Mouse (Mus musculus) MEL-GATA-1-ER (cell line): ENCODE measurements around the gene Tshz2.

Experiments
- DNase-seq: peaks from one replicate; pipeline ENCODE4 v3.0.0-alpha.2; 2012; ENCODE audit warnings: low read depth; ENCODE audit errors: extremely low read depth

The Tshz2 gene

DNA sequence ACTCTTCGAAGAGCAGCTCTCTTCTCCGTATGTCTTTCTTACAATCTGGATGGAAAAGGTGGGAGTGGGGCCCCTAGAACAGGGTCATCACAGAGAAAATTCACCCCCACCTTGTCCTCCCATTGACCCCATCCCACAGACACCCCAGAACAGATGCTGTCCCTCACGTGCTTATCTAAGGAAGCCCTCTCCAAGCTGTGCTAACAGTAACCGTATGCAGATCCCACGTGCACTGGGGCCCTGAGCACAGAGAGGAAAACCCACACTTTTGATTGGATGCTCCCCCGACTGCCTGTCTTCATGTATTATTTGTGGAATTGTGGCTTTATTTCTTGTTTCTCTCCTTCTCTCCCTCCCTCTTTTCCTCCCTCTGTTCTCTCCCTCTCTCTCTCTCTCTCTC is 229.9 kb downstream of the Tshz2 start:
- no peak for DNase-seq

DNA sequence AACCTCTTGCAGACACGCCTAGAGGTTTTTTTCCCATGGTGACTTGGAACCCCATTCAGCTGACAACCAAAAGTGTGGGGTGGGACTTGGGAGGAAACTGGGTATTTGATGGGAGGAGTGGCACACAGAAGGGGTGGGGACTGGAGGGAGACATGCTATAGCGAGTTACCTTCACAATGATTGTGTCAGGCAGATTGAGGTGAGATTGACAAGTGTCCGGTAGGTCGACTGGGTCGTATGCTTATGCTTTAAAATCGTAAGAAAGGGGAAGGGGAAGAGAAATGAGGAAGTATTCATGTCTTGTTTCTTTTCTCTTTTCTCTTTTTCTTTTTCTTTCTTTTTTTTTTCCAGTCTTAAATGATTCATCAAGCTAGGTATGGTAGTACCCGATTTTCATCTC is 236.7 kb downstream of the Tshz2 start:
- no peak for DNase-seq

- no peak for DNase-seq
Measured at GRCm38 (mm10) chr2:169870503-169870902, 237.7 kb downstream of the Tshz2 start.

DNA sequence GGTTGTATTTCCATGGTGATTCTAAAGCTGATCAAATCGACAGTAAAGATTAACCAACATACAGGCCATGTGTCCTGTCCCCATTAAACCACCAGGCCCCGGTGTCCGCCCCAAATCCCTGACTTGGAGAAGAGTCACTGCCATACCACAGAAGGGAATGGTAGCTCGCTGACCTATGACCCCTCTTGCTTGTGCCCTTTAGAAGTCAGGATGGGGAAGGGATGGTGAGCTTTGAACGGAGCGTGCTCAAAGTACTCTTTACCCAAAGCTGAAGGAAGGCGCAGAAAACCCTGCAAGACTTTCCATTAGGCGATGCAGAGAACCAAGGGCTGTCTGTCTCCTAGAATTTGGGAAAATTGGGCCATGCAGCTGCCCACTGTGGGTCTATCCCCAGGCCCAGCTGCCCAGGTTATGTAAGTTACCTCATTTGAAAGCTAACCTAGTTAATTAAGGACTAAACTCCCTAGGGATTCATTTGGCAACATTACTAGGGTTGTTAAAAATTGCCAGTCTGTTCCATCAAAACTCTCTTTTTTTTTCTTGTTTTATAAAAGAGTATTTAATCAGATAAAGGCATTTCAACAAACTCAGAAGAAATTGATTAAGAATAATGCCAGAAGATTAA is 238.7 kb downstream of the Tshz2 start:
- no peak for DNase-seq

DNA sequence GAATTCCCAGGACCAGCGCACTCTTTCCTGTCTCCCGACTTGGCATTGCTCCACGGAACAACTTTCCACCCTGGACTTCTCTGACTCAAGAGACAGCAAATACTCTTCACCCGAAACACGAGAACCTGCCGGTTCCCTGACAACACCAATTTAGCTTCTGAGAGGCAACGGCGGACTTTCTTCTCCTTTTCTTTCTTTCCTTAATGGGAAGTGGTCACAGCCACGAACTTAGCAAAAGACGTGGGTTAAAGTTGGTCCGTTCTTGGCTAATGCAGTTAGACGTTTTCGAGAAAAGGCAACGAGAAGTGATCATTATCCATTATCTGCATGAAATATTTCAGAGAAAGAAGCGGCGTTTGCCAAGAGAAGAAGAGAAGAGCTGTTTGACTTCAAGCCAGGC is 240.6 kb downstream of the Tshz2 start:
- DNase-seq: no peak

DNA sequence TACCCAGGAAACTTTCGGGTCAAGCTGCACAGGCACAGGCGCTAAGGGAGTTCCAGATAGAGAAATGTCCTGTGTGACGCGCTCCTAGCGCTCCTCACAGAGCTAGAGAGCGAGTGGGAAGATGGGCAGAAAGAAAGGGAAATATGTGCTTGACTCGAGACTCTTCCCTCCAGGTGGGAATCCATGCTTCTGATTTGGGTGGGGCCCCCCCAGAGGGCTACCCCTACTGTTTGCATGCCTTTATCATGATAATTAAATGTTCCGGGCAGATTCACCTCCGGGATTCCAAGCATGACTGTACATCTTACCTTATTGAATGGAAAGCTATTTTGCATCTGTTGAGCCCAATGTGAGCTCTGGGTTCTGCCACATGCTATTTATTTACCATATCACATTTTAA is 255.1 kb downstream of the Tshz2 start:
- no peak for DNase-seq

GRCm38 (mm10) chr2:169892441-169893038 is 259.7 kb downstream of the Tshz2 start:
- DNase-seq: no peak

DNA sequence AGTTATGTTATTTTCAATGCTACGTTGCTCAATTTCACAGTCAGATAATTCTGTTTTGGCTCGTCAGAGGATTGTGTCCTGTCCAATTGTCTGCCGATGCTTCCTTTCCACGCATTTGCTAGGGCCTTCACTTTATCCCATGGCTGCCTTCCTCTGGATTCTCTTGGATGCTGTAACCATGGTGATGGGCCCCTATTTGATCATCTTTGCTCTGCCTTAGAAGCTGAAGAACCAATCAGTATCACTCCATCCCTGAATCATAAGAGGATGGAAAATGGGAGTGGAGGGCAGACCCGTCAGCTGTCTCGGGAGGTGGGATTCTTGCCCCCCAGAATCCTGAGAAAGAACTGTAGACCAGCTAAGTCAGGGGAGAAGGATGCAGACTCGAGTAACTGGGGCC is 270.1 kb downstream of the Tshz2 start:
- no peak for DNase-seq

DNA sequence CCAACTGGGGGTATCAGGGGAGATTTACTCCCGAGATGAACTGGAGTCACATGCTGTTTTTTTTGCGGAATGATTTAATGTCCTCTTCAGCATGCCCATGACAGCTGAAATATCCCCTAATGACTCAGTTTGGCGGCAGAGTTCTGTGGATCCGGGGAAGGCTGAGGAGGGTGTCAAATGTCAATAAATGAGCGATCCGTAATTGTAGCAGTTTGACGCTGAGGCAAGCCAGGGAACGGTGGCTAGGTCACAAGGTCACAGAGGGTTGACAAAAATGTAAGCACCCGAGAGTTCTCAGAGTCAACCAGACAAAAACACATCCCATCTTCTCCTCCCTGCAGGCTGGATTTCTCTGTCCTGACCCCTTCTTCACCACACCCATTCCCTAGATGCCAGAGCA is 273.6 kb downstream of the Tshz2 start:
- DNase-seq: no peak

- DNase-seq: no peak
Measured at GRCm38 (mm10) chr2:169907979-169908378, 275.2 kb downstream of the Tshz2 start.

- DNase-seq: no peak
Measured at GRCm38 (mm10) chr2:169910606-169911005, 277.8 kb downstream of the Tshz2 start.

GRCm38 (mm10) chr2:169912826-169913225 is 280.0 kb downstream of the Tshz2 start:
- DNase-seq: no peak

GRCm38 (mm10) chr2:169914903-169915302 is 282.1 kb downstream of the Tshz2 start:
- DNase-seq: no peak

GRCm38 (mm10) chr2:169915326-169915725 is 282.5 kb downstream of the Tshz2 start:
- no peak for DNase-seq

- DNase-seq: no peak
Measured at GRCm38 (mm10) chr2:169919111-169919695, 286.4 kb downstream of the Tshz2 start.

DNA sequence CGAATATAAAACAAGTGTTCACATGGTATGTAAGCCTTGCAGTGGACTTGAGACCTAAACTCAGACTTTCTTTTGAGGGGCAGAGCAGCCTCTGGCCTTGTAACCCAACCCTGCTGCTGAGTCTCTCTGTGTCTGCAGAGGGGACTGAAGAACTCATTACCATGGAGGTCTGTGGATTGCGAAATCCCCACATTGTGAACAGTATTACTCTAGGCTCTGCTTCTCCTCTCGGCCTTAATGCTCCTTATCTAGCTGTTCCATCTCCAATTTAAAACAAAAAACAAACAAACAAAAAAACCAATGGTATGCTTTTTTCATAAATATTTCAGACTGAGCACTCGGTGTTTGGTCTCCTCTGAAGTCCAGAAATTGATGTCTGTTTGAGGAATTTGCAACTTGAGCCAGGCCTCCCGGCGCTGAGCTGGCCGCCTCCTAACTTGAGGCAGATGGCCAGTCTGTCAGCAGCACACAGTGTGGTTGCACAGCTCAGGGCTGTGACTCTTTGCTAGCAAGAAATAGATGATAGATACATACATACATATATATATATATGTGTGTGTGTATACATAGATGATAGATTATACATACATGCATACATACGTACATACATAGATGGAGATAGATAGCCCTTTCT is 291.5 kb downstream of the Tshz2 start:
- no peak for DNase-seq

DNA sequence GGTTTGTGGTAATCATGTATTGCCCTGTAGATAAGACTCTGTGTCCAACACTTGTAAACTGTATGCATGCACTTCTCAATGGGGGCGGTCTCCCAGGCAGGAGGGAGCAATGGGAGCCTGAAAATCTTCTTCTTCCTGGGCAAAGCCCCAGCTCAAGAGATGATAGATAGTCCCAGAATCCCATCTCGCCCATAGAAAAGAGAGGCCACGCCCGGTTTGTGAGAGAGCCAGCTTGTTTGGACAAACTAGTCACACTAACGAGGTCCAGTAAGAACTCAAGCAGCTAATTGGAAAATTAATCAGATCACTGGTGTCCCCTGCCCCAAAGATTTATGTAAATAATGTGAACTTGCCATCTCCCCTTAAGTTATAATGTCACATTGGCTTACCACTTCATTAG is 292.7 kb downstream of the Tshz2 start:
- DNase-seq: no peak

GRCm38 (mm10) chr2:169926016-169926415 is 293.2 kb downstream of the Tshz2 start:
- no peak for DNase-seq

GRCm38 (mm10) chr2:169927401-169927800 is 294.6 kb downstream of the Tshz2 start:
- no peak for DNase-seq

DNA sequence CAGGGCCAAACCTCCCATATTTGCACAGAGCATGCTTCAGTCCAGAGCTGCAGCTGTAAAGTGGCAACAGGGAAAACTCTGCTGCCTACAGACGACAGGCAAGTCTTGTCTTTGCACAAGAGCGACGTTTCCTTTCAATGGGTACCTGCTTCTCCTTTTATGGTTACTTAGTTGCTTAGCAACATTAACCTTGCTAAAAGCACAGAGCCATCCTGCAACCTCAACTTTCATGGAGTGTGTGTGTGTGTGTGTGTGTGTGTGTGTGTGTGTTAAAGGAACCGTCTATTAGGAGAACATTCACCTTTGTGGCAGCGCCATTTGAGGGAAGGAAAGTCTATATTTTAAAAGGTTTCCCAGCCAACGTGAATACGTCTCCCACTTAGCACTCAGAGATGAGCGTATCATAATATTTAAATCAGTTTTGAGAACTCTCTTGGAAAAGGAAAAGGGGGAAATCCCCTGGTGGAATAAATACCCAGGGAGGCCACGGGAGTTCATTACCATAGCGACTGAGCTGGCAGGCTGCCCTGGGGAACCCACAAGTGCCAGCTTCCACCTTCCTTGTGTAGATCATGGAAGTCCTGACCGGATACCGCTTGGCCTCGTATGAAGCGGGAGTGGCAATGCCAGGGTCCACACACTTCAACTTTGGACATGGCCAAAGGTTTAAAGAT is 295.8 kb downstream of the Tshz2 start:
- DNase-seq: no peak

DNA sequence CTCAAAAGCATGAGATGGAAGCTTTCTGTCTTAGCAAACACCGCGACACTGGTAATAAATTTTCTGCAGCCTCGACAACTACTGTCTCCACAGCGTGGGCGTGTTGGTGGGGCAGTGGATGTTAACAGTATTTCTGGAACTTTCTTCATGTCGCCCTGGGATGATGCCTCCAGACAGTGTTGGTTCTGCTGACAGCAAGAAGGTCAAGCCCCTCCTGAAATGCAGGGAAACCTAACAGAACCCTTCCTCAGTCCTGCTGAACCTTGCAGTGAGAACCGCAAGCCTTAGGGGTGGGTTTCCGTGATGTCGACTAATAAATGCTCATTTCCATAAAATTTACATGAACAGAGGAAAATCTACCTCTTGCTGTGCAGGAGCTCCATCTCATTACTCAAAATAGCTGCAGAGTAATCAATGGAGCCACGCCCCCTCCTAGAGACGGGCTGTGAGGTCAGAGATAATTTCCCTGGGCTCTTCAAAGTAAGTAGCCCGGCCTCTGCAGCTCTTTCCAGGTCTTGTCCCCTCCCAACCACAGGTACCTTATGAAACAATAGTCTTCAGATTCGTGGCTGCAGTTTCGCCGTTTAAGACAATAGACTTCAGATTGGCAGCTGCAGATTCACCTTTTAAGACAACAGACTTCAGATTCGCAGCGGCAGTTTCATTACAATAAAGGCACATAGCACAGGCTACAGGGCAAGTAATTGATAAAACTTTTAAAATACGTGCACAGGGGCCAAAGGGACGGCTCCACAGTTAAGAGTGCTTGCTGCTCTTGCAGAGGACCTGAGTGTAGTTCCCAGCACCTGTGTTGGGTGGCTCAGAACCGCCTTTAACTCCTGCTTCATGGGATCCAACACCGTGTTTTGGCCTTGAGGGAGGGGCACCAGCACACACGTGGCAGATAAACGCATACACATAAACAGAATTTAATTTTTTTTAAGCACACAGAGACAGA is 297.0 kb downstream of the Tshz2 start:
- DNase-seq: no peak
